Mouse (Mus musculus) embryonic facial prominence, embryonic 11.5 days (tissue): Measurements from ENCODE around the gene Rassf2. TPM values are rescaled to one million over a fixed set of nuclear protein-coding genes. Genes with fewer than 3 reads are reported as not detected.

Source experiments
- ATAC-seq: fragments of 200-750 bp; cut with Nextera tagmentation; replicated peaks from 2 replicates; pipeline ENCODE4 v1.8.0; 2017; ENCODE audit warnings: low read depth; ENCODE audit not compliant: insufficient number of reproducible peaks, low FRiP score, low TSS enrichment
- DNase-seq: peaks from one replicate; pipeline ENCODE4 v3.0.0-alpha.2; 2015; ENCODE audit warnings: low spot score
- H3K27ac ChIP-seq: fragments of 300-500 bp; sonication (generic); replicated peaks from 2 replicates; pipeline ENCODE4 v1.5.1; 2014; ENCODE audit warnings: mild to moderate bottlenecking, low read depth, low read length, control low read depth
- H3K27me3 ChIP-seq: fragments of 300-500 bp; sonication (generic); 2 replicates; pipeline ENCODE4 v1.6.1; 2014; ENCODE audit warnings: mild to moderate bottlenecking, low read length, moderate library complexity, mixed read lengths; ENCODE audit not compliant: control insufficient read depth, insufficient read depth
- H3K36me3 ChIP-seq: fragments of 300-500 bp; sonication (generic); replicated peaks from 2 replicates; pipeline ENCODE4 v1.6.1; 2014; ENCODE audit warnings: low read depth, mild to moderate bottlenecking, low read length, moderate library complexity, mixed read lengths; ENCODE audit not compliant: control insufficient read depth, insufficient read depth
- H3K4me1 ChIP-seq: fragments of 300-500 bp; sonication (generic); 2 replicates; pipeline ENCODE4 v1.6.1; 2014; ENCODE audit warnings: low read length, mixed read lengths; ENCODE audit not compliant: control insufficient read depth, insufficient read depth
- H3K4me2 ChIP-seq: fragments of 300-500 bp; sonication (generic); 2 replicates; pipeline ENCODE4 v1.6.1; 2014; ENCODE audit warnings: low read depth, mild to moderate bottlenecking, control low read depth, low read length, moderate library complexity
- H3K4me3 ChIP-seq: fragments of 300-500 bp; sonication (generic); 2 replicates; pipeline ENCODE4 v1.5.1; 2014; ENCODE audit warnings: low read depth, low read length, control low read depth
- H3K9ac ChIP-seq: fragments of 300-500 bp; sonication (generic); replicated peaks from 2 replicates; pipeline ENCODE4 v1.6.1; 2014; ENCODE audit warnings: mild to moderate bottlenecking, control low read depth, low read length
- H3K9me3 ChIP-seq: fragments of 300-500 bp; sonication (generic); replicated peaks from 2 replicates; pipeline ENCODE4 v1.6.1; 2016; ENCODE audit warnings: mild to moderate bottlenecking, low read length, inconsistent platforms, mixed read lengths; ENCODE audit not compliant: control insufficient read depth
- WGBS: fragments of 180-500 bp; shearing (Covaris S2); extraction: QIAGEN DNeasy Blood & Tissue Kit; methylation state at CpG from one replicate; pipeline ENCODE4 v1.1.7; 2014; 5-methylcytosine and 5-hydroxymethylcytosine counted together
- polyA plus RNA-seq: library from polyadenylated mRNA; unstranded; fragments of >200 nt; fragmentation: Nextera tagmentation; extraction: Ambion mirVana; gene quantifications from 2 replicates; pipeline ENCODE4 v1.2.1, GENCODE M21; 2014

The Rassf2 gene
- polyA plus RNA-seq, 1 experiment from 2014 or later = 9.5 TPM

- H3K4me1 ChIP-seq = no peaks in the 10 kb centered on the region
- no peaks in the 10 kb centered on the region for H3K36me3 ChIP-seq
- WGBS = 49% methylated on average over 9 of the region's 9 CpGs
- H3K4me3 ChIP-seq = no peak overlapping the region
- H3K9me3 ChIP-seq = no peaks in the 10 kb centered on the region
- DNase-seq = peak; percentile 75
- H3K27ac ChIP-seq = no peak overlapping the region
- ATAC-seq = 0 out of 2 replicates have a peak, but pooled peaks have one; percentile 29
- peaks cover 10% of the 10 kb centered on the region for H3K27me3 ChIP-seq
- no peak overlapping the region for H3K4me2 ChIP-seq
- H3K9ac ChIP-seq = no peak overlapping the region
Measured at GRCm38 (mm10) chr2:131949767-131950597, 80.1 kb downstream of the Rassf2 start.

GRCm38 (mm10) chr2:131948916-131949639, 81.0 kb downstream of the Rassf2 start:
- no peak for ATAC-seq
- Histone ChIP-seq H3K9ac (no peak overlapping the region), H3K4me3 (no peak overlapping the region), H3K27ac (no peak overlapping the region), H3K9me3 (no peaks in the 10 kb centered on the region), H3K36me3 (no peaks in the 10 kb centered on the region), H3K4me2 (no peak overlapping the region), H3K4me1 (no peaks in the 10 kb centered on the region), H3K27me3 (peaks cover 10% of the 10 kb centered on the region)
- WGBS = 63% methylated on average over 11 of the region's 11 CpGs
- no peak for DNase-seq

- ATAC-seq = no peak
- DNase-seq = no peak
- H3K27ac ChIP-seq = no peak overlapping the region
- H3K36me3 ChIP-seq = no peaks in the 10 kb centered on the region
- 79% methylated on average over 3 of the region's 3 CpGs for WGBS
- H3K27me3 ChIP-seq = peaks cover 5% of the 10 kb centered on the region; the same call in 1 of the 2 replicates
- no peak overlapping the region for H3K4me3 ChIP-seq
- no peak overlapping the region for H3K9ac ChIP-seq
- H3K9me3 ChIP-seq = no peaks in the 10 kb centered on the region
- H3K4me1 ChIP-seq = no peaks in the 10 kb centered on the region
- H3K4me2 ChIP-seq = no peak overlapping the region
Measured at GRCm38 (mm10) chr2:131948156-131948555, 81.9 kb downstream of the Rassf2 start.

GRCm38 (mm10) chr2:131946351-131946750, 83.7 kb downstream of the Rassf2 start:
- no peaks in the 10 kb centered on the region for H3K27me3 ChIP-seq
- no peak overlapping the region for H3K27ac ChIP-seq
- H3K4me2 ChIP-seq = no peak overlapping the region
- no peak overlapping the region for H3K4me3 ChIP-seq
- no peaks in the 10 kb centered on the region for H3K4me1 ChIP-seq
- no peaks in the 10 kb centered on the region for H3K36me3 ChIP-seq
- no peak overlapping the region for H3K9ac ChIP-seq
- WGBS = 89% methylated on average over 16 of the region's 16 CpGs
- no peak for ATAC-seq
- no peak for DNase-seq
- H3K9me3 ChIP-seq = no peaks in the 10 kb centered on the region

- no peaks in the 10 kb centered on the region for H3K27me3 ChIP-seq
- no peak overlapping the region for H3K9ac ChIP-seq
Measured at GRCm38 (mm10) chr2:131945765-131946164, 84.3 kb downstream of the Rassf2 start.

GRCm38 (mm10) chr2:131945225-131945624, 84.8 kb downstream of the Rassf2 start:
- H3K4me1 ChIP-seq = no peaks in the 10 kb centered on the region
- no peak overlapping the region for H3K4me2 ChIP-seq
- H3K36me3 ChIP-seq = no peaks in the 10 kb centered on the region
- H3K4me3 ChIP-seq = no peak overlapping the region
- H3K9me3 ChIP-seq = no peaks in the 10 kb centered on the region
- ATAC-seq (no peak), DNase-seq (no peak)
- no peak overlapping the region for H3K9ac ChIP-seq
- H3K27ac ChIP-seq = no peak overlapping the region
- WGBS = 83% methylated on average over 8 of the region's 8 CpGs
- no peaks in the 10 kb centered on the region for H3K27me3 ChIP-seq

More at GRCm38 (mm10) chr2:131945765-131946164, 84.3 kb downstream of the Rassf2 start:
- WGBS = 92% methylated on average over 6 of the region's 6 CpGs
- H3K4me1 ChIP-seq = no peaks in the 10 kb centered on the region
- ATAC-seq = no peak
- H3K27ac ChIP-seq = no peak overlapping the region
- H3K4me3 ChIP-seq = no peak overlapping the region
- no peaks in the 10 kb centered on the region for H3K9me3 ChIP-seq
- no peaks in the 10 kb centered on the region for H3K36me3 ChIP-seq
- DNase-seq = no peak
- H3K4me2 ChIP-seq = no peak overlapping the region

- Histone ChIP-seq H3K9ac (no peak overlapping the region), H3K27me3 (no peaks in the 10 kb centered on the region), H3K36me3 (no peaks in the 10 kb centered on the region), H3K27ac (no peak overlapping the region), H3K9me3 (no peaks in the 10 kb centered on the region), H3K4me1 (no peaks in the 10 kb centered on the region), H3K4me3 (no peak overlapping the region), H3K4me2 (no peak overlapping the region)
- DNase-seq (no peak), ATAC-seq (no peak)
- 47% methylated on average over 1 of the region's 1 CpGs for WGBS
Measured at GRCm38 (mm10) chr2:131944370-131944769, 85.7 kb downstream of the Rassf2 start.

- H3K27me3 ChIP-seq = no peaks in the 10 kb centered on the region
- no peak overlapping the region for H3K4me2 ChIP-seq
- 77% methylated on average over 6 of the region's 6 CpGs for WGBS
- DNase-seq (no peak), ATAC-seq (no peak)
- no peak overlapping the region for H3K4me3 ChIP-seq
- H3K36me3 ChIP-seq = no peaks in the 10 kb centered on the region
- H3K9ac ChIP-seq = no peak overlapping the region
- no peak overlapping the region for H3K27ac ChIP-seq
- no peaks in the 10 kb centered on the region for H3K4me1 ChIP-seq
- H3K9me3 ChIP-seq = no peaks in the 10 kb centered on the region
Measured at GRCm38 (mm10) chr2:131941501-131941900, 88.6 kb downstream of the Rassf2 start.
